Mouse (Mus musculus) embryonic facial prominence, embryonic 14.5 days (tissue): ENCODE data around the gene Top1. TPM values are rescaled to one million over a fixed set of nuclear protein-coding genes. Genes with fewer than 3 reads are reported as not detected.

Experiments used
- ATAC-seq: fragments of 200-750 bp; cut with Nextera tagmentation; 2 replicates; pipeline ENCODE4 v1.8.0; 2017; ENCODE audit warnings: low read depth, moderate number of reproducible peaks, moderate TSS enrichment
- DNase-seq: peaks from one replicate; pipeline ENCODE4 v3.0.0-alpha.2; 2015; ENCODE audit warnings: low spot score
- H3K27ac ChIP-seq: fragments of 300-500 bp; sonication (generic); replicated peaks from 2 replicates; pipeline ENCODE4 v1.5.1; 2014; ENCODE audit warnings: low read depth, mild to moderate bottlenecking, low read length, moderate library complexity
- H3K27me3 ChIP-seq: fragments of 300-500 bp; sonication (generic); replicated peaks from 2 replicates; pipeline ENCODE4 v1.6.1; 2014; ENCODE audit warnings: low read length; ENCODE audit not compliant: control insufficient read depth, insufficient read depth
- H3K36me3 ChIP-seq: fragments of 300-500 bp; sonication (generic); 2 replicates; pipeline ENCODE4 v1.6.1; 2014; ENCODE audit warnings: low read length, mixed read lengths; ENCODE audit not compliant: control insufficient read depth, insufficient read depth
- H3K4me1 ChIP-seq: fragments of 300-500 bp; sonication (generic); 2 replicates; pipeline ENCODE4 v1.6.1; 2014; ENCODE audit warnings: antibody characterized with exemption, low read length; ENCODE audit not compliant: control insufficient read depth, insufficient read depth
- H3K4me2 ChIP-seq: fragments of 300-500 bp; sonication (generic); 2 replicates; pipeline ENCODE4 v1.6.1; 2014; ENCODE audit warnings: low read depth, mild to moderate bottlenecking, low read length, moderate library complexity, mixed read lengths
- H3K4me3 ChIP-seq: fragments of 300-500 bp; sonication (generic); 2 replicates; pipeline ENCODE4 v1.5.1; 2014; ENCODE audit warnings: low read depth, mild to moderate bottlenecking, low read length
- H3K9ac ChIP-seq: fragments of 300-500 bp; sonication (generic); 2 replicates; pipeline ENCODE4 v1.6.1; 2014; ENCODE audit warnings: low read depth, mild to moderate bottlenecking, low read length, moderate library complexity, mixed read lengths
- H3K9me3 ChIP-seq: fragments of 300-500 bp; sonication (generic); 2 replicates; pipeline ENCODE4 v1.6.1; 2016; ENCODE audit warnings: low read length; ENCODE audit not compliant: control insufficient read depth
- WGBS: fragments of 180-500 bp; shearing (Covaris S2); extraction: QIAGEN DNeasy Blood & Tissue Kit; methylation state at CpG from one replicate; pipeline ENCODE4 v1.1.7; 2014; 5-methylcytosine and 5-hydroxymethylcytosine counted together
- microRNA-seq: library from miRNA; unstranded; fragments of <30 nt; microRNA quantifications from one replicate; pipeline ENCODE4, GENCODE M21; 2016; ENCODE audit warnings: borderline number of aligned reads
- polyA plus RNA-seq: library from polyadenylated mRNA; unstranded; fragments of >200 nt; fragmentation: Nextera tagmentation; extraction: Ambion mirVana; gene quantifications from 2 replicates; pipeline ENCODE4 v1.2.1, GENCODE M21; 2014

Top1 gene
- polyA plus RNA-seq, 1 experiment from 2014 or later: 64.0 TPM

GRCm38 (mm10) chr2:160768097-160768695 lies 122.5 kb downstream of the Top1 start:
- no peak for ATAC-seq
- WGBS: 78% methylated on average over 4 of the region's 4 CpGs
- Histone ChIP-seq H3K27me3 (no peaks in the 10 kb centered on the region), H3K9me3 (no peaks in the 10 kb centered on the region), H3K4me2 (no peak overlapping the region), H3K36me3 (peaks cover 53% of the 10 kb centered on the region), H3K9ac (no peak overlapping the region), H3K27ac (no peak overlapping the region), H3K4me1 (no peaks in the 10 kb centered on the region), H3K4me3 (no peak overlapping the region)
- no peak for DNase-seq

GRCm38 (mm10) chr2:160768997-160769396 lies 123.3 kb downstream of the Top1 start:
- no peak overlapping the region for H3K27ac ChIP-seq
- 92% methylated on average over 2 of the region's 2 CpGs for WGBS
- DNase-seq: no peak
- no peak for ATAC-seq
- no peaks in the 10 kb centered on the region for H3K9me3 ChIP-seq
- H3K9ac ChIP-seq: no peak overlapping the region
- no peaks in the 10 kb centered on the region for H3K4me1 ChIP-seq
- no peaks in the 10 kb centered on the region for H3K27me3 ChIP-seq
- no peak overlapping the region for H3K4me2 ChIP-seq
- H3K36me3 ChIP-seq: peaks cover 45% of the 10 kb centered on the region; the same call in 1 of the 2 replicates
- no peak overlapping the region for H3K4me3 ChIP-seq

GRCm38 (mm10) chr2:160770409-160770808 lies 124.7 kb downstream of the Top1 start:
- no peak for DNase-seq
- Histone ChIP-seq H3K4me2 (no peak overlapping the region), H3K4me1 (no peaks in the 10 kb centered on the region), H3K27ac (no peak overlapping the region), H3K27me3 (no peaks in the 10 kb centered on the region), H3K9me3 (no peaks in the 10 kb centered on the region), H3K9ac (no peak overlapping the region), H3K36me3 (peaks cover 37% of the 10 kb centered on the region), H3K4me3 (no peak overlapping the region)
- ATAC-seq: no peak

- Histone ChIP-seq H3K4me2 (no peak overlapping the region), H3K27ac (no peak overlapping the region), H3K4me3 (no peak overlapping the region), H3K4me1 (no peaks in the 10 kb centered on the region), H3K9me3 (no peaks in the 10 kb centered on the region), H3K36me3 (peaks cover 35% of the 10 kb centered on the region), H3K9ac (no peak overlapping the region), H3K27me3 (no peaks in the 10 kb centered on the region)
- DNase-seq (no peak), ATAC-seq (no peak)
- 70% methylated on average over 1 of the region's 1 CpGs for WGBS
These were observed 125.2 kb downstream of the Top1 start for GRCm38 (mm10) chr2:160770871-160771270.

- DNase-seq (no peak), ATAC-seq (no peak)
- Histone ChIP-seq H3K4me2 (no peak overlapping the region), H3K4me3 (no peak overlapping the region), H3K36me3 (peaks cover 28% of the 10 kb centered on the region), H3K27me3 (no peaks in the 10 kb centered on the region), H3K9me3 (no peaks in the 10 kb centered on the region), H3K27ac (no peak overlapping the region), H3K4me1 (no peaks in the 10 kb centered on the region), H3K9ac (no peak overlapping the region)
- 79% methylated on average over 8 of the region's 8 CpGs for WGBS
These were observed 125.9 kb downstream of the Top1 start for GRCm38 (mm10) chr2:160771325-160772276.

Small RNA genes within 50 kb of the gene (microRNA-seq; reads per million reads assigned to microRNA genes)
- not detected for gene Gm23968

Other genes starting within 250 kb of the Top1 start
- 50.4 and 54.6 TPM in 2 replicates for gene Plcg1, start 85.4 kb downstream of the Top1 start, polyA plus RNA-seq
- gene Zhx3, start 227.1 kb downstream of the Top1 start, polyA plus RNA-seq: 10.6 and 11.1 TPM in 2 replicates
- gene Lpin3, start 234.8 kb downstream of the Top1 start, polyA plus RNA-seq: 1.1 and 1.4 TPM in 2 replicates